In genomic region chr13:24297252-24297651, GRCm38 (mm10) we compare ENCODE assay signal across 8 mouse cellular contexts. TPM values are rescaled to one million over a fixed set of nuclear protein-coding genes. Genes with fewer than 3 reads are reported as not detected.
A peak's percentile ranks its signal among the peaks of the same experiment; 100 is the strongest.
DNase-seq lines count a peak whose midpoint lies in the region; ATAC-seq lines count a peak whose summit lies in the region.

No protein-coding gene starts in this region.

- H3K4me2 ChIP-seq in forebrain, embryonic 16.5 days (ENCODE audit: low read length) = no peak overlapping the region

- H3K27ac ChIP-seq in forebrain, embryonic 16.5 days (ENCODE audit: low read length) = no peak overlapping the region

- no peaks in the 10 kb centered on the region for H3K27me3 ChIP-seq in forebrain, embryonic 16.5 days (replicated peaks; ENCODE audit: control insufficient read depth, insufficient read depth, low read length)
- no peaks in the 10 kb centered on the region for H3K27me3 ChIP-seq in splenic B cell, adult 2 months (ENCODE audit: control insufficient read depth, insufficient read depth, low read length, poor library complexity, severe bottlenecking)

- no peak overlapping the region for H3K4me3 ChIP-seq in forebrain, embryonic 16.5 days (replicated peaks; ENCODE audit: low read length)

- H3K9me3 ChIP-seq in forebrain, embryonic 16.5 days (ENCODE audit: control insufficient read depth, low read length) = no peaks in the 10 kb centered on the region

- no peak overlapping the region for H3K9ac ChIP-seq in forebrain, embryonic 16.5 days (replicated peaks; ENCODE audit: low read depth, low read length)

- H3K36me3 ChIP-seq in forebrain, embryonic 16.5 days (ENCODE audit: control insufficient read depth, insufficient read depth) = no peaks in the 10 kb centered on the region
- H3K36me3 ChIP-seq in splenic B cell, adult 2 months (ENCODE audit: control insufficient read depth, insufficient read depth, low read length, poor library complexity, severe bottlenecking) = no peaks in the 10 kb centered on the region

- peak; percentile 58 for ATAC-seq in forebrain, embryonic 16.5 days

- 10% methylated on average over 4 of the region's 4 CpGs for WGBS in forebrain, embryonic 16.5 days

- DNase-seq in heart, adult 11 months = peak; percentile 36
- no peak for DNase-seq in heart, adult 9 months (ENCODE audit: low spot score in 2 of 2)
- peak; percentile 40 to 64 for DNase-seq in right cerebral cortex, adult 2 months (ENCODE audit: low spot score in 2 of 2)
- DNase-seq in right cerebral cortex, postnatal 36 days (ENCODE audit: low spot score in 2 of 2) = no peak
- peak; percentile 54 for DNase-seq in c-Kit-positive CD71-negative TER-119-negative erythroid progenitor cells, embryonic 14.5 days (ENCODE audit: low read depth)
- peak; percentile 62 for DNase-seq in lung, postnatal 14 days
- peak; percentile 80 for DNase-seq in splenic B cell, adult 2 months (ENCODE audit: low read depth, low spot score)

- no peaks in the 10 kb centered on the region for H3K4me1 ChIP-seq in forebrain, embryonic 16.5 days (replicated peaks; ENCODE audit: control insufficient read depth, insufficient read depth, low read length)

RNA-seq across cellular contexts. Expression of gene Carmil1, which starts 16.7 kb away (rescaled TPM):
- polyA plus RNA-seq in forebrain, embryonic 16.5 days (2015; fragmentation: Nextera tagmentation; extraction: Ambion mirVana) = 49.5 and 53.8 TPM in 2 replicates

RNA-seq across cellular contexts. Expression of gene Cmah, which starts 30.0 kb away (rescaled TPM):
- polyA plus RNA-seq in forebrain, embryonic 16.5 days (2015; fragmentation: Nextera tagmentation; extraction: Ambion mirVana) = 0.04 and 0.11 TPM in 2 replicates

Comparison
In these comparisons a context has a peak if more than half of its experiments do, and no peak if none do; other contexts are left out.
1. DNase-seq: peak in heart, adult 11 months (single experiment), right cerebral cortex, adult 2 months (2 of 2), c-Kit-positive CD71-negative TER-119-negative erythroid progenitor cells, embryonic 14.5 days (single experiment), lung, postnatal 14 days (single experiment) and splenic B cell, adult 2 months (single experiment); none in heart, adult 9 months (0 of 2) and right cerebral cortex, postnatal 36 days (0 of 2).